Mouse (Mus musculus) C2C12 (cell line): ENCODE measurements around the gene Pianp.

ENCODE experiments used
- CEBPB ChIP-seq: IDR thresholded peaks from one replicate; pipeline ENCODE4 v1.6.1; 2011; ENCODE audit warnings: low read depth, mild to moderate bottlenecking, control low read depth, moderate library complexity
- CTCF ChIP-seq: IDR thresholded peaks from one replicate; pipeline ENCODE4 v1.5.1; 2011; ENCODE audit not compliant: control insufficient read depth, insufficient read depth, insufficient read length
- USF1 ChIP-seq: IDR thresholded peaks from one replicate; pipeline ENCODE4 v1.6.1; 2011; ENCODE audit warnings: low read depth, mild to moderate bottlenecking, control low read depth, moderate library complexity

DNA sequence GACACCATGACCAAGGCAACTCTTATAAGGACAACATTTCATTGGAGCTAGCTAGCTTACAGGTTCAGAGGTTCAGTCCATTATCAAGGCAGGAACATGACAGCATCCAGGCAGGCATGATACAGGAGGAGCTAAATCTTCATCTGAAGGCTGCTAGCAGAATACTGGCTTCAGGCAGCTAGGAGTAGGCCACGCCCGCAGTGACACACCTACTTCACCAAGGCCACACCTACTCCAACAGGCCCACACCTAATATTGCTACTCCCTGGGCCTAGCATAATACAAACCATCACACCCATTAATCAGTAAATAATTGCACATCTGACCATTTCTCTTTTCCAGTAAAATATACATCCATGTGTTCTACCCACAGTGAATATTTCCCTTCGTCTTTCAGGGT, 21.2 kb downstream of the Pianp start:
- TF ChIP-seq USF1 (no peak), CEBPB (no peak), CTCF (no peak)
